Mouse (Mus musculus) embryonic facial prominence, embryonic 11.5 days (tissue): Measurements from ENCODE around the gene Celf3. TPM values are rescaled to one million over a fixed set of nuclear protein-coding genes. Genes with fewer than 3 reads are reported as not detected.
A peak's percentile ranks its signal among the peaks of the same experiment; 100 is the strongest.

Source experiments
- ATAC-seq: fragments of 200-750 bp; cut with Nextera tagmentation; replicated peaks from 2 replicates; pipeline ENCODE4 v1.8.0; 2017; ENCODE audit warnings: low read depth; ENCODE audit not compliant: insufficient number of reproducible peaks, low FRiP score, low TSS enrichment
- DNase-seq: peaks from one replicate; pipeline ENCODE4 v3.0.0-alpha.2; 2015; ENCODE audit warnings: low spot score
- H3K27ac ChIP-seq: fragments of 300-500 bp; sonication (generic); replicated peaks from 2 replicates; pipeline ENCODE4 v1.5.1; 2014; ENCODE audit warnings: mild to moderate bottlenecking, low read depth, low read length, control low read depth
- H3K27me3 ChIP-seq: fragments of 300-500 bp; sonication (generic); 2 replicates; pipeline ENCODE4 v1.6.1; 2014; ENCODE audit warnings: mild to moderate bottlenecking, low read length, moderate library complexity, mixed read lengths; ENCODE audit not compliant: control insufficient read depth, insufficient read depth
- H3K36me3 ChIP-seq: fragments of 300-500 bp; sonication (generic); replicated peaks from 2 replicates; pipeline ENCODE4 v1.6.1; 2014; ENCODE audit warnings: low read depth, mild to moderate bottlenecking, low read length, moderate library complexity, mixed read lengths; ENCODE audit not compliant: control insufficient read depth, insufficient read depth
- H3K4me1 ChIP-seq: fragments of 300-500 bp; sonication (generic); 2 replicates; pipeline ENCODE4 v1.6.1; 2014; ENCODE audit warnings: low read length, mixed read lengths; ENCODE audit not compliant: control insufficient read depth, insufficient read depth
- H3K4me2 ChIP-seq: fragments of 300-500 bp; sonication (generic); 2 replicates; pipeline ENCODE4 v1.6.1; 2014; ENCODE audit warnings: low read depth, mild to moderate bottlenecking, control low read depth, low read length, moderate library complexity
- H3K4me3 ChIP-seq: fragments of 300-500 bp; sonication (generic); 2 replicates; pipeline ENCODE4 v1.5.1; 2014; ENCODE audit warnings: low read depth, low read length, control low read depth
- H3K9ac ChIP-seq: fragments of 300-500 bp; sonication (generic); replicated peaks from 2 replicates; pipeline ENCODE4 v1.6.1; 2014; ENCODE audit warnings: mild to moderate bottlenecking, control low read depth, low read length
- H3K9me3 ChIP-seq: fragments of 300-500 bp; sonication (generic); replicated peaks from 2 replicates; pipeline ENCODE4 v1.6.1; 2016; ENCODE audit warnings: mild to moderate bottlenecking, low read length, inconsistent platforms, mixed read lengths; ENCODE audit not compliant: control insufficient read depth
- WGBS: fragments of 180-500 bp; shearing (Covaris S2); extraction: QIAGEN DNeasy Blood & Tissue Kit; methylation state at CpG from one replicate; pipeline ENCODE4 v1.1.7; 2014; 5-methylcytosine and 5-hydroxymethylcytosine counted together
- polyA plus RNA-seq: library from polyadenylated mRNA; unstranded; fragments of >200 nt; fragmentation: Nextera tagmentation; extraction: Ambion mirVana; gene quantifications from 2 replicates; pipeline ENCODE4 v1.2.1, GENCODE M21; 2014

The Celf3 gene
- polyA plus RNA-seq, 1 experiment from 2014 or later = 29.2 TPM

- WGBS = 69% methylated on average over 2 of the region's 2 CpGs
- Histone ChIP-seq H3K27ac (no peak overlapping the region), H3K4me2 (no peak overlapping the region), H3K9me3 (no peaks in the 10 kb centered on the region), H3K4me3 (no peak overlapping the region), H3K27me3 (no peaks in the 10 kb centered on the region), H3K4me1 (no peaks in the 10 kb centered on the region), H3K9ac (no peak overlapping the region), H3K36me3 (no peaks in the 10 kb centered on the region)
- no peak for DNase-seq
- ATAC-seq = no peak
Measured at GRCm38 (mm10) chr3:94526731-94527130, 48.6 kb downstream of the Celf3 start.

- H3K27me3 ChIP-seq = no peaks in the 10 kb centered on the region
- no peaks in the 10 kb centered on the region for H3K4me1 ChIP-seq
- ATAC-seq (no peak), DNase-seq (peak; percentile 12)
- no peak overlapping the region for H3K9ac ChIP-seq
- H3K4me3 ChIP-seq = no peak overlapping the region
- H3K9me3 ChIP-seq = no peaks in the 10 kb centered on the region
- H3K27ac ChIP-seq = no peak overlapping the region
- no peak overlapping the region for H3K4me2 ChIP-seq
- no peaks in the 10 kb centered on the region for H3K36me3 ChIP-seq
Measured at GRCm38 (mm10) chr3:94533968-94534367, 55.9 kb downstream of the Celf3 start.

GRCm38 (mm10) chr3:94537187-94537586 is 59.1 kb downstream of the Celf3 start:
- Histone ChIP-seq H3K4me1 (no peaks in the 10 kb centered on the region), H3K27ac (no peak overlapping the region), H3K4me2 (no peak overlapping the region), H3K4me3 (no peak overlapping the region), H3K36me3 (no peaks in the 10 kb centered on the region), H3K9me3 (no peaks in the 10 kb centered on the region), H3K9ac (no peak overlapping the region), H3K27me3 (no peaks in the 10 kb centered on the region)
- DNase-seq (no peak), ATAC-seq (0 out of 2 replicates have a peak, but pooled peaks have one; percentile 48)
- 91% methylated on average over 3 of the region's 3 CpGs for WGBS

Other genes starting within 250 kb of the Celf3 start
- gene Gm4778, start 214.3 kb upstream of the Celf3 start, polyA plus RNA-seq = not detected in 2 replicates
- gene Them4, start 168.2 kb upstream of the Celf3 start, polyA plus RNA-seq = 9.6 and 13.3 TPM in 2 replicates
- 0.50 TPM in 1 of 2 replicates, not detected in the other for gene Them5, start 136.2 kb upstream of the Celf3 start, polyA plus RNA-seq
- gene C2cd4d, start 115.9 kb upstream of the Celf3 start, polyA plus RNA-seq = 0.88 and 0.89 TPM in 2 replicates
- 0.22 and 0.38 TPM in 2 replicates for gene Rorc, start 105.5 kb upstream of the Celf3 start, polyA plus RNA-seq
- 0.06 and 0.13 TPM in 2 replicates for gene Lingo4, start 79.8 kb upstream of the Celf3 start, polyA plus RNA-seq
- gene Tdrkh, start 65.0 kb upstream of the Celf3 start, polyA plus RNA-seq = 16.1 and 19.8 TPM in 2 replicates
- 63.8 and 66.0 TPM in 2 replicates for gene Mrpl9, start 35.0 kb upstream of the Celf3 start, polyA plus RNA-seq
- gene Oaz3, start 34.4 kb upstream of the Celf3 start, polyA plus RNA-seq = 0.14 TPM in 1 of 2 replicates, not detected in the other
- 3.0 and 3.4 TPM in 2 replicates for gene Riiad1, start 2.0 kb downstream of the Celf3 start, polyA plus RNA-seq
- 39.3 and 41.6 TPM in 2 replicates for gene Snx27, start 104.4 kb downstream of the Celf3 start, polyA plus RNA-seq
- gene Gm10972, start 164.8 kb downstream of the Celf3 start, polyA plus RNA-seq = not detected in 2 replicates
- gene Tuft1, start 180.6 kb downstream of the Celf3 start, polyA plus RNA-seq = 5.0 and 5.3 TPM in 2 replicates
- not detected in 2 replicates for gene Selenbp2, start 215.3 kb downstream of the Celf3 start, polyA plus RNA-seq